Mouse (Mus musculus): ENCODE results near the gene Npy. TPM values are rescaled to one million over a fixed set of nuclear protein-coding genes. Genes with fewer than 3 reads are reported as not detected.

The Npy gene
- total and polyA plus RNA-seq, 2 experiments, result not detected

- H3K79me2 ChIP-seq (ENCODE audit: control insufficient read depth, insufficient read depth, low read length), result no peaks in the 10 kb centered on the region
- WGBS, result 76% methylated on average over 2 of the region's 2 CpGs
- H3K36me3 ChIP-seq (ENCODE audit: control insufficient read depth, insufficient read depth, low read length), result no peaks in the 10 kb centered on the region
- DNase-seq (ENCODE audit: extremely low read depth, low read depth, low spot score), result no peak
- no peak for TF ChIP-seq CTCF (IDR thresholded peaks at IDR 0.05; ENCODE audit: low read depth, low read length)
- TF ChIP-seq POLR2A (IDR thresholded peaks at IDR 0.05; ENCODE audit: extremely low read depth, insufficient read depth, low read length), result no peak
- H3K27ac ChIP-seq (replicated peaks; ENCODE audit: insufficient read depth, low read depth, low read length), result no peak overlapping the region
- no peak overlapping the region for H3K4me3 ChIP-seq (ENCODE audit: insufficient read depth, low read depth, low read length)
- H3K4me1 ChIP-seq (ENCODE audit: control insufficient read depth, insufficient read depth, low read length), result no peaks in the 10 kb centered on the region
- H3K27me3 ChIP-seq (ENCODE audit: control insufficient read depth, insufficient read depth, low read length), result 0 out of 2 replicates have a peak, but pooled peaks cover 2% of the 10 kb centered on the region
- no peak overlapping the region for H3K9ac ChIP-seq (ENCODE audit: low read depth, low read length)
These were observed 34.3 kb downstream of the Npy start for GRCm38 (mm10) chr6:49856830-49857229.

DNA sequence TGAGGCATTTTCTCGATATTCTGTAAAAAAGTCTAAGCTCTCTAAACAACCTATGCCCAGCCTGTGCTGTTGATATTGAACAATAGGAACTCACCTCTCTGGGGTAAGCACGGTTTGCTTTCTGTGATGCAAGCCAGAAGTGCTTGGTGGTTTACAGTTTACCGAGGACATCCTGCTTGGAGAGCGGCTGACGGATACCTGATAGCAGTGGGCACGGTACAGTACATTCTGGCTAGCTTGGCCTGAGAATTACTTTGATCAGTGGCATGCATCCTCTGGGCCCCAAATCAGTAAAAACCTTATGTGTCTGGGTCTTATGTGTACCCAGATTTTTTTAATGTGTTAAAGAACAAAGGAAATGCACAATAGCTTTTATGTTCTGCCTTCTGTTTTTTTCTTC lies 45.1 kb downstream of the Npy start:
- Histone ChIP-seq H3K27ac (replicated peaks; ENCODE audit: insufficient read depth, low read depth, low read length) (no peak overlapping the region), H3K27me3 (ENCODE audit: control insufficient read depth, insufficient read depth, low read length) (peaks cover 2% of the 10 kb centered on the region; the same call in 1 of the 2 replicates), H3K9ac (ENCODE audit: low read depth, low read length) (no peak overlapping the region), H3K36me3 (ENCODE audit: control insufficient read depth, insufficient read depth, low read length) (no peaks in the 10 kb centered on the region), H3K79me2 (ENCODE audit: control insufficient read depth, insufficient read depth, low read length) (no peaks in the 10 kb centered on the region), H3K4me3 (ENCODE audit: insufficient read depth, low read depth, low read length) (no peak overlapping the region), H3K4me1 (ENCODE audit: control insufficient read depth, insufficient read depth, low read length) (0 out of 2 replicates have a peak, but pooled peaks cover 1% of the 10 kb centered on the region)
- no peak for TF ChIP-seq POLR2A (IDR thresholded peaks at IDR 0.05; ENCODE audit: extremely low read depth, insufficient read depth, low read length)
- no peak for TF ChIP-seq CTCF (IDR thresholded peaks at IDR 0.05; ENCODE audit: low read depth, low read length)
- no peak for DNase-seq (ENCODE audit: extremely low read depth, low read depth, low spot score)
- 69% methylated on average over 6 of the region's 6 CpGs for WGBS

- WGBS, result 57% methylated on average over 6 of the region's 6 CpGs
- Histone ChIP-seq H3K79me2 (ENCODE audit: control insufficient read depth, insufficient read depth, low read length) (no peaks in the 10 kb centered on the region), H3K9ac (ENCODE audit: low read depth, low read length) (no peak overlapping the region)
These were observed 48.6 kb downstream of the Npy start for GRCm38 (mm10) chr6:49871071-49871470.

DNA sequence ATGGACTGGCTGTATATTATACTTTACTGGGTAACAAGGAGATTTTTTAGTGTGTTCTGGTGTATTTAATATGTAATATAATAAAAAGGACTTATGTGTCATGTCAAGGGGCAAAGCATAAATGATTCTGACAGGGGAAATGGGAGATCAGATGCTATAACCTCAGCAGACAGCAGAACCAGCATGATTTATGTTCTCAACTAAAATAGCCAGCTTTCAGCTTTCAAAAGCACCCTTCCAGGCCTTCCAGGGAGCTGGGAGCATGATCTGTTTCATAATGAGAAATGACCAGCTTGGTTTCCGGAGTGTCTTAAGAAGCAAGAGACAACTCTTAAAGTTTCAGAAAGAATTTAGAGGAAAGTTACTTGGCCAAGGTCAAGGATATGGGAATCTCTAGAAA lies 51.0 kb downstream of the Npy start:
- DNase-seq (ENCODE audit: extremely low read depth, low read depth, low spot score), result no peak

More at GRCm38 (mm10) chr6:49871071-49871470, 48.6 kb downstream of the Npy start:
- peak; percentile 60 for DNase-seq (ENCODE audit: extremely low read depth, low read depth, low spot score)
- Histone ChIP-seq H3K27me3 (ENCODE audit: control insufficient read depth, insufficient read depth, low read length) (peaks cover 2% of the 10 kb centered on the region; the same call in 1 of the 2 replicates), H3K36me3 (ENCODE audit: control insufficient read depth, insufficient read depth, low read length) (no peaks in the 10 kb centered on the region), H3K4me3 (ENCODE audit: insufficient read depth, low read depth, low read length) (no peak overlapping the region), H3K4me1 (ENCODE audit: control insufficient read depth, insufficient read depth, low read length) (0 out of 2 replicates have a peak, but pooled peaks cover 1% of the 10 kb centered on the region), H3K27ac (replicated peaks; ENCODE audit: insufficient read depth, low read depth, low read length) (no peak overlapping the region)
- no peak for TF ChIP-seq CTCF (IDR thresholded peaks at IDR 0.05; ENCODE audit: low read depth, low read length)

DNA sequence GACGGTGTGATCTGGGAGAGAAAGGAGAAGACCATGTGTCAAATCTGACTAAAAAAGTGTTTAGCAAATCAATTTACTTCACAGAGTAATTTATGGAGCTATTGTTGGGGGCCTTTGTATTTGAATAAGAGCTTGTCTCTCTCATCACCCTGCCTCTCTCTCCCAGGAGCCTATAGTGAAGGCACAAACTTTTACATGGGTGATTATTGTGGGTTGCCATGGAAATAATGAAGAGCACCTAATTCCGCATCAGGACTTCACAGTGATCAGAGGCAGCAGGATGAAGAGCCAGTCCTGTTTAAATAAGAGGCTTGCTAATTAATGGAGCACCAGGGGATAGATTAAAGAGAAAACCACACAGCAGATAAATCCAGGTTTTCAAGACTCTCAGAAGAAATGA lies 52.6 kb downstream of the Npy start:
- Histone ChIP-seq H3K36me3 (ENCODE audit: control insufficient read depth, insufficient read depth, low read length) (no peaks in the 10 kb centered on the region), H3K9ac (ENCODE audit: low read depth, low read length) (no peak overlapping the region), H3K27ac (replicated peaks; ENCODE audit: insufficient read depth, low read depth, low read length) (no peak overlapping the region), H3K79me2 (ENCODE audit: control insufficient read depth, insufficient read depth, low read length) (no peaks in the 10 kb centered on the region), H3K27me3 (ENCODE audit: control insufficient read depth, insufficient read depth, low read length) (no peaks in the 10 kb centered on the region; the same call in 1 of the 2 replicates), H3K4me3 (ENCODE audit: insufficient read depth, low read depth, low read length) (no peak overlapping the region), H3K4me1 (ENCODE audit: control insufficient read depth, insufficient read depth, low read length) (0 out of 2 replicates have a peak, but pooled peaks cover 1% of the 10 kb centered on the region)
- no peak for TF ChIP-seq CTCF (IDR thresholded peaks at IDR 0.05; ENCODE audit: low read depth, low read length)
- no peak for TF ChIP-seq POLR2A (IDR thresholded peaks at IDR 0.05; ENCODE audit: extremely low read depth, insufficient read depth, low read length)
- 80% methylated on average over 2 of the region's 2 CpGs for WGBS
- no peak for DNase-seq (ENCODE audit: extremely low read depth, low read depth, low spot score)

More for the DNA sequence above, 51.0 kb downstream of the Npy start:
- no peaks in the 10 kb centered on the region for H3K79me2 ChIP-seq (ENCODE audit: control insufficient read depth, insufficient read depth, low read length)
- H3K36me3 ChIP-seq (ENCODE audit: control insufficient read depth, insufficient read depth, low read length), result no peaks in the 10 kb centered on the region
- no peak overlapping the region for H3K9ac ChIP-seq (ENCODE audit: low read depth, low read length)
- H3K4me1 ChIP-seq (ENCODE audit: control insufficient read depth, insufficient read depth, low read length), result 0 out of 2 replicates have a peak, but pooled peaks cover 1% of the 10 kb centered on the region
- no peak overlapping the region for H3K4me3 ChIP-seq (ENCODE audit: insufficient read depth, low read depth, low read length)
- no peaks in the 10 kb centered on the region; the same call in 1 of the 2 replicates for H3K27me3 ChIP-seq (ENCODE audit: control insufficient read depth, insufficient read depth, low read length)
- TF ChIP-seq POLR2A (IDR thresholded peaks at IDR 0.05; ENCODE audit: extremely low read depth, insufficient read depth, low read length), result no peak
- no peak for TF ChIP-seq CTCF (IDR thresholded peaks at IDR 0.05; ENCODE audit: low read depth, low read length)
- H3K27ac ChIP-seq (replicated peaks; ENCODE audit: insufficient read depth, low read depth, low read length), result no peak overlapping the region
- WGBS, result 88% methylated on average over 1 of the region's 1 CpGs

GRCm38 (mm10) chr6:49875791-49876190 lies 53.3 kb downstream of the Npy start:
- Histone ChIP-seq H3K9ac (ENCODE audit: low read depth, low read length) (no peak overlapping the region), H3K27me3 (ENCODE audit: control insufficient read depth, insufficient read depth, low read length) (no peaks in the 10 kb centered on the region; the same call in 1 of the 2 replicates), H3K4me3 (ENCODE audit: insufficient read depth, low read depth, low read length) (no peak overlapping the region), H3K27ac (replicated peaks; ENCODE audit: insufficient read depth, low read depth, low read length) (no peak overlapping the region), H3K4me1 (ENCODE audit: control insufficient read depth, insufficient read depth, low read length) (0 out of 2 replicates have a peak, but pooled peaks cover 1% of the 10 kb centered on the region), H3K79me2 (ENCODE audit: control insufficient read depth, insufficient read depth, low read length) (no peaks in the 10 kb centered on the region), H3K36me3 (ENCODE audit: control insufficient read depth, insufficient read depth, low read length) (no peaks in the 10 kb centered on the region)
- no peak for DNase-seq (ENCODE audit: extremely low read depth, low read depth, low spot score)
- TF ChIP-seq CTCF (IDR thresholded peaks at IDR 0.05; ENCODE audit: low read depth, low read length) (no peak), POLR2A (IDR thresholded peaks at IDR 0.05; ENCODE audit: extremely low read depth, insufficient read depth, low read length) (no peak)
- WGBS, result 77% methylated on average over 6 of the region's 6 CpGs
